Mouse (Mus musculus): ENCODE results near the gene Cgnl1.

The Cgnl1 gene

GRCm38 (mm10) chr9:71591106-71591505, 180.3 kb downstream of the Cgnl1 start:
- DNase-seq (ENCODE audit: extremely low read depth, low read depth, low spot score): no peak

- no peak for DNase-seq (ENCODE audit: extremely low read depth, low read depth, low spot score)
These were observed 181.6 kb downstream of the Cgnl1 start for GRCm38 (mm10) chr9:71589771-71590170.

- no peak for DNase-seq (ENCODE audit: extremely low read depth, low read depth, low spot score)
These were observed 182.3 kb downstream of the Cgnl1 start for GRCm38 (mm10) chr9:71588930-71589592.

- no peak for DNase-seq (ENCODE audit: extremely low read depth, low read depth, low spot score)
These were observed 185.0 kb downstream of the Cgnl1 start for GRCm38 (mm10) chr9:71586408-71586807.

GRCm38 (mm10) chr9:71582771-71583170, 188.6 kb downstream of the Cgnl1 start:
- no peak for DNase-seq (ENCODE audit: extremely low read depth, low read depth, low spot score)

- peak; percentile 52 for DNase-seq (ENCODE audit: extremely low read depth, low read depth, low spot score)
These were observed 192.4 kb downstream of the Cgnl1 start for GRCm38 (mm10) chr9:71578896-71579564.

Measured in fat pad, adult 2 months (tissue).